Mouse (Mus musculus): ENCODE measurements around the gene Mfrp.
"Not testable (repeated sequence)": the region's sequence is repeated elsewhere in the genome, so short reads cannot be mapped to it uniquely, and the experiment has no call there.

Mfrp gene

DNA sequence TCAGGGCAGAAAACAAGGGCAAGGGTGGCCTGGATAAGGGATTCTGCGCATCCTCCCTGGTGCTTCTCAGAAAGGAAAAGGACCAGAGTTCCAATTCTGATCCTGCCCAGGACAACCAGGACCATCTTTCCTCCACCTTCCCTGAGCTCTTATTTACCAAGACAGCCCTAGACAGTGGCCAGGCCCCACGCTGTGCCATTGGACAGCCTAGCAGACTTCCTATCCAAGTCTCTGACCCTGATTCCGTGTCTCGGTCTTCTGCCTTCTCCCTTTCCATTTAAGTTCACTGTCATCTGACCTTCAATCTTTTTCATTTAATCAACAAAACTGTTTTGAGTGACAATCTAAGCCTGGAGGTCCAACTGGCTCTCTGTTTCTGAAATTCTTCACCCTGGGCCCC lies 5.1 kb downstream of the Mfrp start:
- Histone ChIP-seq H3K27me3 (ENCODE audit: control insufficient read depth, insufficient read depth, low read length, poor library complexity, severe bottlenecking) (no peaks in the 10 kb centered on the region), H3K36me3 (ENCODE audit: control insufficient read depth, insufficient read depth, low read length, poor library complexity, severe bottlenecking) (no peaks in the 10 kb centered on the region)
- no peak for DNase-seq (ENCODE audit: low read depth, low spot score)

DNA sequence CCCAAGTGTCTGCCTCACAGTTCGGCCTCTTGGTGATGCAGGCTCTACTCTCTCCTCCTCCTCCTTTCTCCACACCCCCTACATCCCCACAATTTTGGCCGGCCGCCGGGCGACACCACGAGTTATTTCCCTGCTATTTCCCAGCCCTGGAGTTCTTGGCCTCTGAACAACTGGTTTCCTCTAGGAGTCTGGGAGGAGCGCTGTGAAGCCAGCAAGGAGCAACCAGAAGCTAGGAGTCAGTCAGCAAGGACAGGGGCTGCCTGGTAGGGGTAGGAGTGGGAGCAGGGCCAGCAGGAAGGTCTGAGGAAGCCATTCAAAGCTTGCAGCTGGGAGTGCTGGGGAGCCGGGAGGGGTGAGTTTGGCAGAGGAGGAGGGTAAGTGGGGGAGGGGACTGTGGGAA lies 5.6 kb downstream of the Mfrp start, which contains the start of gene C1qtnf5:
Gene C1qtnf5, plus strand, starts transcription at position 136 of the 400 bp plus-strand sequence.
- DNase-seq (ENCODE audit: low read depth, low spot score) = no peak
- Histone ChIP-seq H3K27me3 (ENCODE audit: control insufficient read depth, insufficient read depth, low read length, poor library complexity, severe bottlenecking) (no peaks in the 10 kb centered on the region), H3K36me3 (ENCODE audit: control insufficient read depth, insufficient read depth, low read length, poor library complexity, severe bottlenecking) (no peaks in the 10 kb centered on the region)

DNA sequence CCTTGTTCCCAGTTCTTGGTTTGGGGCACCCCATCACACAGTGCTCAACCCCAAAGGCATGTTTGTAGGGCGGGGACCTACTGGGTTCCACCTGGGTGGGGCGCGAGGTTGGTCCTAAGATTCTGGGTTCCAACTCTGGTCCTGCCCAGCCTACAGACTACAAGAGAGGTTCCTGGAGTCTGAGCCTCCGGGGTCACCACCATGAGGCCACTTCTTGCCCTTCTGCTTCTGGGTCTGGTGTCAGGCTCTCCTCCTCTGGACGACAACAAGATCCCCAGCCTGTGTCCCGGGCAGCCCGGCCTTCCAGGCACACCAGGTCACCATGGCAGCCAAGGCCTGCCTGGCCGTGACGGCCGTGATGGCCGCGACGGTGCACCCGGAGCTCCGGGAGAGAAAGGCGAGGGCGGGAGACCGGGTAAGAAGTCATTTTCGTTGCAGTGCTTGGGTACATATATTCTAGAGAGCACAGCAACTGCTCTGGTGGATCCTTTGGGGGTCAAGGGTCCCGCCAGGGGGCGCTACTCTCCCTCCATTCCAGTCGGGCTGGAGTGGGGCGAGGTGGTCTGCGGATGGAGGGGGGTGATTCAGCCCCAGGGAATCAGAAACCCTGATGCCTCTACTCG lies 6.1 kb downstream of the Mfrp start:
- Histone ChIP-seq H3K27me3 (ENCODE audit: control insufficient read depth, insufficient read depth, low read length, poor library complexity, severe bottlenecking) (no peaks in the 10 kb centered on the region), H3K36me3 (ENCODE audit: control insufficient read depth, insufficient read depth, low read length, poor library complexity, severe bottlenecking) (no peaks in the 10 kb centered on the region)
- no peak for DNase-seq (ENCODE audit: low read depth, low spot score)

DNA sequence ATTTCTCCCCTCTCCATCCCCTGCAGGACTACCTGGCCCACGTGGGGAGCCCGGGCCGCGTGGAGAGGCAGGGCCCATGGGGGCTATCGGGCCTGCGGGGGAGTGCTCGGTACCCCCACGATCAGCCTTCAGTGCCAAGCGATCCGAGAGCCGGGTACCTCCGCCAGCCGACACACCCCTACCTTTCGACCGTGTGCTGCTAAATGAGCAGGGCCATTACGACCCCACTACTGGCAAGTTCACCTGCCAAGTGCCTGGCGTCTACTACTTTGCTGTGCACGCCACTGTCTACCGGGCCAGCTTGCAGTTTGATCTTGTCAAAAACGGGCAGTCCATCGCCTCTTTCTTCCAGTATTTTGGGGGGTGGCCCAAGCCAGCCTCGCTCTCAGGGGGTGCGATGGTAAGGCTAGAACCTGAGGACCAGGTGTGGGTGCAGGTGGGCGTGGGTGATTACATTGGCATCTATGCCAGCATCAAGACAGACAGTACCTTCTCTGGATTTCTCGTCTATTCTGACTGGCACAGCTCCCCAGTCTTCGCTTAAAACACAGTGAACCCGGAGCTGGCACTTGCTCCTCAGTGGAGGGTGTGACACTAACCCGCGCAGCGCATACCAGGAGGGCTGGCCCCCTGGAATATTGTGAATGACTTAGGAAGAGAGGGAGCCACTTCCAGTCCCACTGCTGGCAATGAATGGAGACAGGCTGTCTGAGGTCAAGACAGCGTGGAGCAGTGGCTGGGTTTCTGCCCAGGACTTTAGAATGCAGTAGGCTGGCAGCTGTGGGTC lies 6.9 kb downstream of the Mfrp start:
- no peaks in the 10 kb centered on the region for H3K36me3 ChIP-seq (ENCODE audit: control insufficient read depth, insufficient read depth, low read length, poor library complexity, severe bottlenecking)
- no peak for DNase-seq (ENCODE audit: low read depth, low spot score)

DNA sequence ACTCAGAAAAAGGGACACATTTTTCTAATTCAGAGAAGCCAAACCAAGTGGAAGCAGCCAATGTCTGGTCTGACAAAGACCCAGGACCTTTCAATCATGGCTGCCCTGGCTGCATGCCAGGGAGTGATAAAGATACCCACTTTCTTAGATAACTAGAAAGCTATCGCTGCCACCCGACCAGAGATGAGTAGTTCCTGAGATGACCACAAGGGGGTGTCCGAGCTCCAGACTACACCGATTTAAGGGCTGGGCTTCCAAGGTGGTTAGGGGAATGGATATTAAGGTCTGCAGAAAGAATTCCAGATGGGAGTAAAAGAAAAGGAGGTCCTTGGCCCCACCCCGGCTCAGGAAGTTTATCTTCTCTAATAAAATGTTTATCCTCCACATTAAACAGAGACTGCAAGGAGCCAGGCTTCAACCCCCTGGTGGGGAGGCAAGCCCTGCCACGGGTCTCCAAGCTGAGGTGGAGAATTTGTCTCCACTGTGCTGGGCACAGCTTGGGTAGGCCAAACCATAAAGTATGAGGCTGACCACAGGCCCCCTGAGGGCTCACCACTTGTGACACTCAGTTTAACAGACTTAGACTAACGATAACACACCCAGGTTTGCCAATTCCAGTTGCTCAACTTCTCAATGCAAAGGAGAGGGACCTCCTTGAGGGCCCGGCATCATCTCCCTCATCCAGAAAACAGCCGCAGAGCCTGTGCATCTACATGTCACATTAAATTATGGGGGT lies 8.0 kb downstream of the Mfrp start:
- H3K27me3 ChIP-seq (ENCODE audit: control insufficient read depth, insufficient read depth, low read length, poor library complexity, severe bottlenecking) = no peaks in the 10 kb centered on the region
- no peaks in the 10 kb centered on the region for H3K36me3 ChIP-seq (ENCODE audit: control insufficient read depth, insufficient read depth, low read length, poor library complexity, severe bottlenecking)
- peak; percentile 81 for DNase-seq (ENCODE audit: low read depth, low spot score)

More for the DNA sequence above, 6.9 kb downstream of the Mfrp start:
- H3K27me3 ChIP-seq (ENCODE audit: control insufficient read depth, insufficient read depth, low read length, poor library complexity, severe bottlenecking) = no peaks in the 10 kb centered on the region

DNA sequence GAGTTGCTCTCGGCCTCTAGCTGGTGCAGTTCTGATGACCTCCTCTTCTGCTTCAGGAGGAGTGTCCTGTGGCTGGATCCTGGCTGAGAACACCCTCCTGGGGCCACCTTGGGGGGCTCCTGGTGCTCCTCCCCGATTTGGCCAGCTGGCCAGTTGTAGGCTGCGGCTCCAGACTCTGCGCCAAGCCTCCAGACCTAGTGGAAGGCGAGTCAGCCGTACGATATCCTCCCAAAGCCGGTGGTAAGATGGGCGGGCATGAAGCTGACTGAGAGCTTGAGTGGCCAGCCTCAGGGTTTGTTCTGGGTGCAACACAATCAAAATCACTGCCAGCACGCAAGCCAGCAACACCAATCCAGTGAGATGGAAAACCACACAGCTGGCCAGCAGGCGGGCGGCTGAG lies 10.4 kb downstream of the Mfrp start:
- H3K36me3 ChIP-seq (ENCODE audit: control insufficient read depth, insufficient read depth, low read length, poor library complexity, severe bottlenecking); DNase-seq (ENCODE audit: low read depth, low spot score); H3K27me3 ChIP-seq (ENCODE audit: control insufficient read depth, insufficient read depth, low read length, poor library complexity, severe bottlenecking): not testable (repeated sequence)

DNA sequence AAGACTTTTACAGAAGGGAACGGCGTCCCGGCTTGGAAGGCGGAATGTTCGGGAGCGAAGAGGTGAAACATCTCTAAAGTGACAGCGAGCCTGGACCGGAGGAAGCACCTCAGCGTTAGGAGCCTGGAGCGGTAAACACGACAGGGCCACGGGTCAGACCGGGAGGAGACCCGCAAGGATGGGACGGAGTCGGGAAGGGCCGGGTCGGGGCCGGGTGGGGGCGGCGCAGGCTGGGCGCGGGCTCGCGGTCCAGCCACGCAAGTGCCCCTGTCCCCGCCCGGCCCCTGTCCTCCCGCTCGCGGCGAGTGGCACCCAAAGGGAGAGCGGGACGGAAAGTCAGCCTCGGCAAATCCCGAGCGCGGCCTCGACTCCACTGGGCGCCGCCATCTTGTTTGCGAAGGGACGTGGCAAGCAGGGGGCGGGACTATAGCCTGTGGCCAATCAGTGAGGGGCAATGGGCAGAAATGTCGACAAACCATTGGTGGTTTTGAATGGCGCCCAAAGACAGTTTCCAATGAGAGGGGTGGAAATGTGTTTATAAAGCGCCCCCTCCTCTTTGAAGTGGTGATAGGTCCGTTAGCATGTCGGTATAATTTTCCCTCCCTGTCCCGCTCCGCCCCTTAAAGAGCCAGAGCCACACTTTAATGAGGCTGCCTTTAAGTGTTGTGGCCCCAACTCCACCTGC lies 11.7 kb downstream of the Mfrp start, which contains the start of the genes Gm49380 and Rnf26:
Gene Gm49380, minus strand, starts transcription at position 396 of the 685 bp plus-strand sequence.
Gene Rnf26, minus strand, starts transcription at position 413 of the 685 bp plus-strand sequence.
- no peaks in the 10 kb centered on the region for H3K36me3 ChIP-seq (ENCODE audit: control insufficient read depth, insufficient read depth, low read length, poor library complexity, severe bottlenecking)
- H3K27me3 ChIP-seq (ENCODE audit: control insufficient read depth, insufficient read depth, low read length, poor library complexity, severe bottlenecking) = no peaks in the 10 kb centered on the region
- peak; percentile 98 for DNase-seq (ENCODE audit: low read depth, low spot score)

DNA sequence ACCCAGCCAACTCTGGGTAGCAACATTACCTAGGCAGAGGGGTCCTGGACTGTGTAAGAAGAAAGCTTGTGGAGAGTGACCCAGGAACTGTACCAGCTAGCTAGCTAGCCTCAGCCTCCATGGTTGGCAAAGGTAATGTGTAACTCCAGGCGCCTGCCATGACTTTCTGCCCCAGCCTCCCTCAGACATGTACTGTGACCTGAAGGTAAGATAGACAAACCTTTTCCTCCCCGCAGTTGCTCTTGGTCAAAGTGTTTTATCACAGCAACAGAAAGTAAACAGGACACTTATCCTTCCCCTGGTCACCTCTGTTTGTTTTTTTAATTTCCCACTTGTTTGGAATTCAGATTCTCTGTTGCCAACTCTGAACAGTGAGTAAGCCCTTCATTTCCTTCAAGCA lies 12.9 kb downstream of the Mfrp start:
- Histone ChIP-seq H3K27me3 (ENCODE audit: control insufficient read depth, insufficient read depth, low read length, poor library complexity, severe bottlenecking) (no peaks in the 10 kb centered on the region), H3K36me3 (ENCODE audit: control insufficient read depth, insufficient read depth, low read length, poor library complexity, severe bottlenecking) (no peaks in the 10 kb centered on the region)
- no peak for DNase-seq (ENCODE audit: low read depth, low spot score)

DNA sequence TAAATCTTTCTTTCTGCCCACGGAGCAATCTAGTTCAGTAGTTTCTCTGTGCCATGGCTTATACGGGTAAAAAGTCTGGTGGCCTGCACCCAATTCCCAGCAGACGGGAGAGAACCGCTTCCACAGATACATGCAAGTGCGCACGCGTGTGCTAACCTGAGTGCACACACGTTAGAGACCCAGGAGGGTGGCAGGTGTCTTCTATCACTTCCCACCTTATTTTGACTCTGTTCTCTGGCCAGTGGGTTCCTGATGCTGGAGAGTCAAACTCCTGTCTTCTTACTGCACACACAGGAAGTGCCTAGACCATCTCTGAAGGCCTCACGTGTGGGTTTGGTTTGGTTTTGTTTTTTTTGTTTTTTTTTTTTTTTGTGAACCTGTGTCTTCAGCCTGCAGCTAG lies 14.1 kb downstream of the Mfrp start:
- no peaks in the 10 kb centered on the region for H3K36me3 ChIP-seq (ENCODE audit: control insufficient read depth, insufficient read depth, low read length, poor library complexity, severe bottlenecking)
- no peak for DNase-seq (ENCODE audit: low read depth, low spot score)
- H3K27me3 ChIP-seq (ENCODE audit: control insufficient read depth, insufficient read depth, low read length, poor library complexity, severe bottlenecking) = no peaks in the 10 kb centered on the region

DNA sequence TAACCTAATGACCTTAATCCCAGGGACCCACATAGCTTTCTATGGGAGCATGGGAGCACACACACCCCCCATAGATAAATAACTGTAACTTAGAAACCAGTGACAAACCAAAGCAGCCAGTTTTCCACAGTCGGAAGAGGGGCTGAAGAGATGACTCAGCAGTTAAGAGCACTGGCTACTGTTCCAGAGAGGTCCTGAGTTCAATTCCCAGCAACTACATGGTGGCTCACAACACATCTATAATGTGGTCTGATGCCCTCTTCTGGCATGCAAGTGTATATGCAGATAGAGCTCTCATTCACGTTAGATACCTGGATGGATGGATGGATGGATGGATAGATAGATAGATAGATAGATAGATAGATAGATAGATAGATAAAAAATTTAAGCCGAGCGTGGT lies 14.7 kb downstream of the Mfrp start:
- no peak for DNase-seq (ENCODE audit: low read depth, low spot score)
- Histone ChIP-seq H3K36me3 (ENCODE audit: control insufficient read depth, insufficient read depth, low read length, poor library complexity, severe bottlenecking) (no peaks in the 10 kb centered on the region), H3K27me3 (ENCODE audit: control insufficient read depth, insufficient read depth, low read length, poor library complexity, severe bottlenecking) (no peaks in the 10 kb centered on the region)

DNA sequence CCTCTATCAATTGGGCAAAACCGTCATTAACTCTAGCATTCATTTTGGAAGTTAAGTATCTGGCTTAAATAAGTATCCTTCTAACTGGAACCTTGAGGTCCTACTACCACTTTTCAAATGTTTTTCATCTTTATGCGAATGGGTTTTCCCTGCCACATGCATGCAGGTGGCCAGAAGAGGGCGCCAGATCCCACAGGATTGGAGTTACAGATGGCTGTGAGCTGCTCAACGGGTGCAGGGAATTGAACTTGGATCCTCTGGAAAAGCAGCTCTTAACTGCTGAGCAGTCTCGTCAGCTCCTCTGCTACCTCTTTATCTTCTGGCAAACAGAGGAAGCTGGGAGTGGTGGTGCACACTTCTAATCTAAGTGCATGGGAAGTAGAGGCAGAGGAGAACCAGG lies 17.5 kb downstream of the Mfrp start:
- no peaks in the 10 kb centered on the region for H3K27me3 ChIP-seq (ENCODE audit: control insufficient read depth, insufficient read depth, low read length, poor library complexity, severe bottlenecking)
- H3K36me3 ChIP-seq (ENCODE audit: control insufficient read depth, insufficient read depth, low read length, poor library complexity, severe bottlenecking) = no peaks in the 10 kb centered on the region
- peak; percentile 68 for DNase-seq (ENCODE audit: low read depth, low spot score)

DNA sequence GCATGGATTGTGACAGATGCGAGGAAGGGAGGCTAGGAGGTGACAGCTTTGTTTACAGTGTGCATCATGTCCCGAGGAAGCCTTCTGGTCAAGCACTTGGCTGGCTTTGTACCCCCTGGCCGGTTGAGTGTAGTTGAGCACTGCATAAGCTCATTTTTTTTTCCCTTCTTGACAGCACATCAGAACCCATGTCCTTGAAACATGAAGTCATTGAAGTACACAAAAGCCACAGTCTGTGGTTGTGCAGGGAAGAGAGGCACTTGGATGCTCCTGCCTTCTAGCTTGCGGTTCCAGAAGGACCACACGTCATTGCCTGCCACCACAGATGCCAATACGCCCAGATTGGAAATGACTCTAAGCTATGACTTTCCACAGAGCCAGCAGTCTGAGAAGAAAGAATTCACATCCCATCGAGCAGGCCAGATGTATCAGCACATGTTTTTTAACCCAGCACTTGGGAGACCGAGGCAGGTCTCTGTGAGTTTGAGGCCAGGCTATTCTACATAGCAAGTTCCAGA lies 18.5 kb downstream of the Mfrp start:
- DNase-seq (ENCODE audit: low read depth, low spot score) = no peak
- no peaks in the 10 kb centered on the region for H3K36me3 ChIP-seq (ENCODE audit: control insufficient read depth, insufficient read depth, low read length, poor library complexity, severe bottlenecking)
- no peaks in the 10 kb centered on the region for H3K27me3 ChIP-seq (ENCODE audit: control insufficient read depth, insufficient read depth, low read length, poor library complexity, severe bottlenecking)

DNA sequence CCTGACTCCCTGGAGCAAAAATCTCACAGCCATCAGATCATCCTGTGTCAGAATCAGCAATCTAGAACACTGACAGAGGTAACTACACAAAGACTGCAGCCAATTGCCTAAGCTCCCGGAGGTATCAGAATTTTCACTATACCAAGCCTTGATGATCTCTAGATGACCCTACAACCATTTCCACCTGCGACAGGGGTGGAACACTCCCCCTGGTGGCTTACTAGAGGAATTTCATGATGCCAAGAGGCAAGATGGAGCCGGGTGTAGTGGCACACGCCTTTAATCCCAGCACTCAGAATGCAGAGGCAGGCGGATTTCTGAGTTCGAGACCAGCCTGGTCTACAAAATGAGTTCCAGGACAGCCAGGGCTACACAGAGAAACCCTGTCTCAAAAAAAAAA lies 22.8 kb downstream of the Mfrp start:
- peak; percentile 47 for DNase-seq (ENCODE audit: low read depth, low spot score)
- H3K36me3 ChIP-seq (ENCODE audit: control insufficient read depth, insufficient read depth, low read length, poor library complexity, severe bottlenecking) = no peaks in the 10 kb centered on the region
- no peaks in the 10 kb centered on the region for H3K27me3 ChIP-seq (ENCODE audit: control insufficient read depth, insufficient read depth, low read length, poor library complexity, severe bottlenecking)

DNA sequence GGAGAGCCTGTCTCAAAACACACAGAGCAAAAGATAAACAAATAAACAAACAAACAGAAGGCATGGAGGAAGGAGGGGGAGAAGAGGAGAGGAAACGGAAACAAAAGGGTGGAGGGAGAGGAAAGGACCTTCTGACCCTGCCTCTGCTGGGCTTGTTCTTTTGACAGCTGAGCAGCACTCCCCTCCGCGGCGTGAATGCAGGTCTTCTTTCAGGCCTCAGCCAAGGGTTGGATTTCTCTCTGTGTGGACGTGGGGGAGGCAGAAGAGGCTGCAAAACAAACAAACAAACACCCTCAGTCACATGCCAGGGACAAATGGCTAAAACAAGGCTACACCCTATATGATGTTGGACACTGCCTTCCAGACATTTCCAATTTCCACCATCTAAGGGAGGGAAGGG lies 23.5 kb downstream of the Mfrp start:
- no peak for DNase-seq (ENCODE audit: low read depth, low spot score)
- H3K27me3 ChIP-seq (ENCODE audit: control insufficient read depth, insufficient read depth, low read length, poor library complexity, severe bottlenecking) = no peaks in the 10 kb centered on the region
- H3K36me3 ChIP-seq (ENCODE audit: control insufficient read depth, insufficient read depth, low read length, poor library complexity, severe bottlenecking) = no peaks in the 10 kb centered on the region

All from splenic B cell, adult 2 months (primary cell).